Mouse (Mus musculus) E14TG2a.4 (cell line): ENCODE data around the gene Kidins220.

Experiments used
- CTCF ChIP-seq: conservative IDR thresholded peaks from 2 replicates; pipeline ENCODE4 v1.5.1; 2014; ENCODE audit warnings: low read length
- NANOG ChIP-seq: IDR thresholded peaks from 2 replicates; pipeline ENCODE4 v1.6.1; 2014; ENCODE audit warnings: borderline replicate concordance, low read length, mixed read lengths

DNA sequence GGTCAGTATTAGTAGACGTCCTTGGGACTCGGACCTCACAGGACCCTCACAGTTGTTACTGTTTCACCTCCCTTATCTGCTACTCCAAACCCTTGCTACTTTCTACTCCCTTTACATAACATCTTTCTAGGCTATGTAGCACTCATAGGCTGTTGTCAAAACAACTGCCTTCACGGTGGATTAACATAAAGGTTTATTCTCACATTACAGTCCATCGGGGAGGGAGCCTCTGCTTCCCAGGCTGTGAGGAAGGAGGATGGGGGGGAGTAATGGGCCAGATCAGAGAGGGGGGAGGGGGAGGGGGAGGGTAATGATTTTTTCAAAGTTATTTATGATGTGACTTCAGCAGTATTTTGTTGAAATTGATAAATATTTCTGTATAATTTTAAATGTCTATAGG, 49.0 kb upstream of the Kidins220 start:
- TF ChIP-seq CTCF = no peak
- no peak for TF ChIP-seq NANOG
